Mouse (Mus musculus) c-Kit-positive CD71-positive TER-119-positive erythroid progenitor cells, embryonic 14.5 days (primary cell): Measurements from ENCODE around the gene Satb1.

Source experiments
- DNase-seq: peaks from one replicate; pipeline ENCODE4 v3.0.0-alpha.2; 2013; ENCODE audit warnings: low spot score

The Satb1 gene

GRCm38 (mm10) chr17:51814301-51814700 lies 18.8 kb downstream of the Satb1 start:
- DNase-seq = no peak

GRCm38 (mm10) chr17:51813784-51814120 lies 19.3 kb downstream of the Satb1 start:
- no peak for DNase-seq

GRCm38 (mm10) chr17:51812942-51813783 lies 19.9 kb downstream of the Satb1 start:
- DNase-seq = no peak

GRCm38 (mm10) chr17:51812261-51812941 lies 20.7 kb downstream of the Satb1 start:
- DNase-seq = no peak

- DNase-seq = no peak
Observed at GRCm38 (mm10) chr17:51811911-51812260, 21.2 kb downstream of the Satb1 start.

GRCm38 (mm10) chr17:51811086-51811868 lies 21.8 kb downstream of the Satb1 start:
- no peak for DNase-seq

- DNase-seq = no peak
Observed at GRCm38 (mm10) chr17:51807429-51807828, 25.7 kb downstream of the Satb1 start.

GRCm38 (mm10) chr17:51806124-51806960 lies 26.7 kb downstream of the Satb1 start:
- no peak for DNase-seq

GRCm38 (mm10) chr17:51800208-51800607 lies 32.9 kb downstream of the Satb1 start:
- no peak for DNase-seq

GRCm38 (mm10) chr17:51796459-51796858 lies 36.6 kb downstream of the Satb1 start:
- DNase-seq = no peak

GRCm38 (mm10) chr17:51791226-51791625 lies 41.9 kb downstream of the Satb1 start:
- no peak for DNase-seq

GRCm38 (mm10) chr17:51790387-51791060 lies 42.6 kb downstream of the Satb1 start:
- no peak for DNase-seq

GRCm38 (mm10) chr17:51789777-51790176 lies 43.3 kb downstream of the Satb1 start:
- DNase-seq = no peak

GRCm38 (mm10) chr17:51789098-51789497 lies 44.0 kb downstream of the Satb1 start:
- no peak for DNase-seq

- no peak for DNase-seq
Observed at GRCm38 (mm10) chr17:51787955-51788354, 45.1 kb downstream of the Satb1 start.

GRCm38 (mm10) chr17:51786050-51786449 lies 47.0 kb downstream of the Satb1 start:
- no peak for DNase-seq

- no peak for DNase-seq
Observed at GRCm38 (mm10) chr17:51784935-51785334, 48.2 kb downstream of the Satb1 start.

- no peak for DNase-seq
Observed at GRCm38 (mm10) chr17:51783591-51784279, 49.4 kb downstream of the Satb1 start.

- DNase-seq = no peak
Observed at GRCm38 (mm10) chr17:51780036-51780435, 53.1 kb downstream of the Satb1 start.

- DNase-seq = no peak
Observed at GRCm38 (mm10) chr17:51778961-51779360, 54.1 kb downstream of the Satb1 start.

GRCm38 (mm10) chr17:51777813-51778212 lies 55.3 kb downstream of the Satb1 start:
- no peak for DNase-seq
